Mouse (Mus musculus): ENCODE data around the gene Plpp7.

GRCm38 (mm10) chr2:32119802-32120750, 24.7 kb downstream of the Plpp7 start:
- TF ChIP-seq POLR2A (IDR thresholded peaks at IDR 0.05; ENCODE audit: borderline replicate concordance, extremely low read depth, low read depth, low read length) (no peak), CTCF (IDR thresholded peaks at IDR 0.05; ENCODE audit: insufficient read depth, low read length) (no peak)

Measured in lung, adult 2 months (tissue).